Mouse (Mus musculus): ENCODE results near the gene Atg5. TPM values are rescaled to one million over a fixed set of nuclear protein-coding genes. Genes with fewer than 3 reads are reported as not detected.

Atg5 gene
- polyA plus RNA-seq, 1 experiment from 2014 or later = 56.1 TPM

GRCm38 (mm10) chr10:44374678-44375077 lies 106.5 kb downstream of the Atg5 start:
- Histone ChIP-seq H3K9ac (replicated peaks; ENCODE audit: low read depth, low read length) (no peak overlapping the region), H3K27me3 (replicated peaks; ENCODE audit: control insufficient read depth, insufficient read depth, low read length) (no peaks in the 10 kb centered on the region), H3K36me3 (ENCODE audit: control insufficient read depth, insufficient read depth) (no peaks in the 10 kb centered on the region), H3K4me1 (replicated peaks; ENCODE audit: control insufficient read depth, insufficient read depth, low read length) (no peaks in the 10 kb centered on the region), H3K4me3 (replicated peaks; ENCODE audit: low read length) (no peak overlapping the region), H3K27ac (ENCODE audit: low read length) (no peak overlapping the region), H3K4me2 (ENCODE audit: low read length) (no peak overlapping the region), H3K9me3 (ENCODE audit: control insufficient read depth, low read length) (no peaks in the 10 kb centered on the region)
- 74% methylated on average over 2 of the region's 2 CpGs for WGBS
- no peak for ATAC-seq

- WGBS = 100% methylated on average over 1 of the region's 1 CpGs
- Histone ChIP-seq H3K27me3 (replicated peaks; ENCODE audit: control insufficient read depth, insufficient read depth, low read length) (no peaks in the 10 kb centered on the region), H3K36me3 (ENCODE audit: control insufficient read depth, insufficient read depth) (no peaks in the 10 kb centered on the region), H3K27ac (ENCODE audit: low read length) (no peak overlapping the region), H3K4me3 (replicated peaks; ENCODE audit: low read length) (no peak overlapping the region), H3K4me2 (ENCODE audit: low read length) (no peak overlapping the region), H3K9me3 (ENCODE audit: control insufficient read depth, low read length) (no peaks in the 10 kb centered on the region), H3K9ac (replicated peaks; ENCODE audit: low read depth, low read length) (no peak overlapping the region), H3K4me1 (replicated peaks; ENCODE audit: control insufficient read depth, insufficient read depth, low read length) (peaks cover 3% of the 10 kb centered on the region)
- no peak for ATAC-seq
These were observed 107.3 kb downstream of the Atg5 start for GRCm38 (mm10) chr10:44375501-44375900.

- no peaks in the 10 kb centered on the region for H3K36me3 ChIP-seq (ENCODE audit: control insufficient read depth, insufficient read depth)
- H3K4me1 ChIP-seq (replicated peaks; ENCODE audit: control insufficient read depth, insufficient read depth, low read length) = peaks cover 16% of the 10 kb centered on the region
- no peak overlapping the region for H3K27ac ChIP-seq (ENCODE audit: low read length)
- H3K4me2 ChIP-seq (ENCODE audit: low read length) = no peak overlapping the region
- peak; percentile 80 for ATAC-seq
- WGBS = 62% methylated on average over 5 of the region's 5 CpGs
- no peak overlapping the region for H3K4me3 ChIP-seq (replicated peaks; ENCODE audit: low read length)
- no peaks in the 10 kb centered on the region for H3K27me3 ChIP-seq (replicated peaks; ENCODE audit: control insufficient read depth, insufficient read depth, low read length)
- no peak overlapping the region for H3K9ac ChIP-seq (replicated peaks; ENCODE audit: low read depth, low read length)
- H3K9me3 ChIP-seq (ENCODE audit: control insufficient read depth, low read length) = no peaks in the 10 kb centered on the region
These were observed 109.7 kb downstream of the Atg5 start for GRCm38 (mm10) chr10:44377821-44378220.

- Histone ChIP-seq H3K4me1 (replicated peaks; ENCODE audit: control insufficient read depth, insufficient read depth, low read length) (peaks cover 16% of the 10 kb centered on the region), H3K9ac (replicated peaks; ENCODE audit: low read depth, low read length) (no peak overlapping the region), H3K27ac (ENCODE audit: low read length) (no peak overlapping the region), H3K9me3 (ENCODE audit: control insufficient read depth, low read length) (no peaks in the 10 kb centered on the region), H3K4me3 (replicated peaks; ENCODE audit: low read length) (no peak overlapping the region), H3K4me2 (ENCODE audit: low read length) (no peak overlapping the region), H3K27me3 (replicated peaks; ENCODE audit: control insufficient read depth, insufficient read depth, low read length) (no peaks in the 10 kb centered on the region), H3K36me3 (ENCODE audit: control insufficient read depth, insufficient read depth) (no peaks in the 10 kb centered on the region)
- no peak for ATAC-seq
- 87% methylated on average over 5 of the region's 5 CpGs for WGBS
These were observed 110.2 kb downstream of the Atg5 start for GRCm38 (mm10) chr10:44378403-44378802.

GRCm38 (mm10) chr10:44380476-44381208 lies 112.5 kb downstream of the Atg5 start:
- no peaks in the 10 kb centered on the region for H3K27me3 ChIP-seq (replicated peaks; ENCODE audit: control insufficient read depth, insufficient read depth, low read length)
- no peak overlapping the region for H3K4me3 ChIP-seq (replicated peaks; ENCODE audit: low read length)
- 0 out of 2 replicates have a peak overlapping the region, but pooled peaks have one; percentile 10 for H3K4me2 ChIP-seq (ENCODE audit: low read length)
- no peaks in the 10 kb centered on the region for H3K9me3 ChIP-seq (ENCODE audit: control insufficient read depth, low read length)
- no peaks in the 10 kb centered on the region for H3K36me3 ChIP-seq (ENCODE audit: control insufficient read depth, insufficient read depth)
- H3K4me1 ChIP-seq (replicated peaks; ENCODE audit: control insufficient read depth, insufficient read depth, low read length) = peaks cover 21% of the 10 kb centered on the region
- WGBS = 50% methylated on average over 20 of the region's 20 CpGs
- no peak overlapping the region for H3K27ac ChIP-seq (ENCODE audit: low read length)
- no peak overlapping the region for H3K9ac ChIP-seq (replicated peaks; ENCODE audit: low read depth, low read length)
- no peak for ATAC-seq

GRCm38 (mm10) chr10:44381397-44381796 lies 113.2 kb downstream of the Atg5 start:
- Histone ChIP-seq H3K9ac (replicated peaks; ENCODE audit: low read depth, low read length) (no peak overlapping the region), H3K36me3 (ENCODE audit: control insufficient read depth, insufficient read depth) (no peaks in the 10 kb centered on the region), H3K4me3 (replicated peaks; ENCODE audit: low read length) (no peak overlapping the region), H3K27me3 (replicated peaks; ENCODE audit: control insufficient read depth, insufficient read depth, low read length) (no peaks in the 10 kb centered on the region), H3K9me3 (ENCODE audit: control insufficient read depth, low read length) (no peaks in the 10 kb centered on the region), H3K4me2 (ENCODE audit: low read length) (no peak overlapping the region), H3K27ac (ENCODE audit: low read length) (no peak overlapping the region), H3K4me1 (replicated peaks; ENCODE audit: control insufficient read depth, insufficient read depth, low read length) (peaks cover 21% of the 10 kb centered on the region)
- peak; percentile 58 for ATAC-seq
- 20% methylated on average over 3 of the region's 3 CpGs for WGBS

- H3K4me1 ChIP-seq (replicated peaks; ENCODE audit: control insufficient read depth, insufficient read depth, low read length) = peaks cover 21% of the 10 kb centered on the region
- H3K4me2 ChIP-seq (ENCODE audit: low read length) = no peak overlapping the region
- H3K36me3 ChIP-seq (ENCODE audit: control insufficient read depth, insufficient read depth) = no peaks in the 10 kb centered on the region
- no peak overlapping the region for H3K27ac ChIP-seq (ENCODE audit: low read length)
- H3K9me3 ChIP-seq (ENCODE audit: control insufficient read depth, low read length) = no peaks in the 10 kb centered on the region
- H3K9ac ChIP-seq (replicated peaks; ENCODE audit: low read depth, low read length) = no peak overlapping the region
- no peak overlapping the region for H3K4me3 ChIP-seq (replicated peaks; ENCODE audit: low read length)
- ATAC-seq = no peak
- 84% methylated on average over 12 of the region's 12 CpGs for WGBS
- H3K27me3 ChIP-seq (replicated peaks; ENCODE audit: control insufficient read depth, insufficient read depth, low read length) = no peaks in the 10 kb centered on the region
These were observed 113.8 kb downstream of the Atg5 start for GRCm38 (mm10) chr10:44381948-44382347.

- 53% methylated on average over 10 of the region's 10 CpGs for WGBS
- Histone ChIP-seq H3K27ac (ENCODE audit: low read length) (no peak overlapping the region), H3K4me3 (replicated peaks; ENCODE audit: low read length) (no peak overlapping the region), H3K4me2 (ENCODE audit: low read length) (no peak overlapping the region), H3K9me3 (ENCODE audit: control insufficient read depth, low read length) (no peaks in the 10 kb centered on the region), H3K4me1 (replicated peaks; ENCODE audit: control insufficient read depth, insufficient read depth, low read length) (peaks cover 21% of the 10 kb centered on the region), H3K36me3 (ENCODE audit: control insufficient read depth, insufficient read depth) (no peaks in the 10 kb centered on the region), H3K9ac (replicated peaks; ENCODE audit: low read depth, low read length) (no peak overlapping the region), H3K27me3 (replicated peaks; ENCODE audit: control insufficient read depth, insufficient read depth, low read length) (no peaks in the 10 kb centered on the region)
- no peak for ATAC-seq
These were observed 115.1 kb downstream of the Atg5 start for GRCm38 (mm10) chr10:44383213-44383612.

- Histone ChIP-seq H3K27me3 (replicated peaks; ENCODE audit: control insufficient read depth, insufficient read depth, low read length) (no peaks in the 10 kb centered on the region), H3K27ac (ENCODE audit: low read length) (no peak overlapping the region), H3K4me2 (ENCODE audit: low read length) (no peak overlapping the region), H3K36me3 (ENCODE audit: control insufficient read depth, insufficient read depth) (no peaks in the 10 kb centered on the region), H3K9ac (replicated peaks; ENCODE audit: low read depth, low read length) (no peak overlapping the region), H3K9me3 (ENCODE audit: control insufficient read depth, low read length) (no peaks in the 10 kb centered on the region), H3K4me3 (replicated peaks; ENCODE audit: low read length) (no peak overlapping the region), H3K4me1 (replicated peaks; ENCODE audit: control insufficient read depth, insufficient read depth, low read length) (peaks cover 21% of the 10 kb centered on the region)
- WGBS = 40% methylated on average over 5 of the region's 5 CpGs
- peak; percentile 51; the same call in 1 of the 2 replicates for ATAC-seq
These were observed 117.1 kb downstream of the Atg5 start for GRCm38 (mm10) chr10:44385227-44385626.

Measured in forebrain, embryonic 16.5 days (tissue).